Mouse (Mus musculus) right cerebral cortex, adult 18-20 months (tissue): Measurements from ENCODE around the gene Trib2.

Source experiments
- DNase-seq: peaks from one replicate; pipeline ENCODE4 v3.0.0; 2022; ENCODE audit warnings: mixed read lengths

The Trib2 gene

GRCm38 (mm10) chr12:15813133-15813818, 3.4 kb downstream of the Trib2 start:
- DNase-seq = peak; percentile 46

GRCm38 (mm10) chr12:15812139-15812962, 4.4 kb downstream of the Trib2 start:
- DNase-seq = no peak

GRCm38 (mm10) chr12:15811682-15812081, 5.0 kb downstream of the Trib2 start:
- DNase-seq = peak; percentile 25

- DNase-seq = no peak
Observed at GRCm38 (mm10) chr12:15810926-15811325, 5.8 kb downstream of the Trib2 start.

- no peak for DNase-seq
Observed at GRCm38 (mm10) chr12:15809657-15810056, 7.1 kb downstream of the Trib2 start.

GRCm38 (mm10) chr12:15809249-15809648, 7.5 kb downstream of the Trib2 start:
- DNase-seq = no peak

GRCm38 (mm10) chr12:15808186-15808800, 8.4 kb downstream of the Trib2 start:
- no peak for DNase-seq

- no peak for DNase-seq
Observed at GRCm38 (mm10) chr12:15804931-15805331, 11.8 kb downstream of the Trib2 start.

- DNase-seq = no peak
Observed at GRCm38 (mm10) chr12:15803936-15804438, 12.7 kb downstream of the Trib2 start.

- no peak for DNase-seq
Observed at GRCm38 (mm10) chr12:15801571-15801930, 15.2 kb downstream of the Trib2 start.

- peak; percentile 64 for DNase-seq
Observed at GRCm38 (mm10) chr12:15800914-15801570, 15.7 kb downstream of the Trib2 start.

GRCm38 (mm10) chr12:15800196-15800913, 16.4 kb downstream of the Trib2 start:
- no peak for DNase-seq

GRCm38 (mm10) chr12:15798019-15798418, 18.7 kb downstream of the Trib2 start:
- DNase-seq = no peak

GRCm38 (mm10) chr12:15795886-15796285, 20.8 kb downstream of the Trib2 start:
- no peak for DNase-seq

GRCm38 (mm10) chr12:15793336-15793735, 23.4 kb downstream of the Trib2 start:
- no peak for DNase-seq

GRCm38 (mm10) chr12:15790181-15790580, 26.5 kb downstream of the Trib2 start:
- no peak for DNase-seq

- DNase-seq = no peak
Observed at GRCm38 (mm10) chr12:15777047-15777446, 39.7 kb downstream of the Trib2 start.

GRCm38 (mm10) chr12:15771686-15772085, 45.0 kb downstream of the Trib2 start:
- DNase-seq = no peak

GRCm38 (mm10) chr12:15768536-15768935, 48.2 kb downstream of the Trib2 start:
- DNase-seq = no peak

GRCm38 (mm10) chr12:15765996-15766395, 50.7 kb downstream of the Trib2 start:
- DNase-seq = peak; percentile 59

- DNase-seq = no peak
Observed at GRCm38 (mm10) chr12:15765238-15765637, 51.5 kb downstream of the Trib2 start.

- peak; percentile 92 for DNase-seq
Observed at GRCm38 (mm10) chr12:15761453-15762116, 55.1 kb downstream of the Trib2 start.
